Mouse (Mus musculus) lung, postnatal 25 days (tissue): ENCODE results near the gene Clasp1.

Source experiments
- DNase-seq: peaks from one replicate; pipeline ENCODE4 v3.0.0; 2022; ENCODE audit warnings: low spot score

Clasp1 gene

DNA sequence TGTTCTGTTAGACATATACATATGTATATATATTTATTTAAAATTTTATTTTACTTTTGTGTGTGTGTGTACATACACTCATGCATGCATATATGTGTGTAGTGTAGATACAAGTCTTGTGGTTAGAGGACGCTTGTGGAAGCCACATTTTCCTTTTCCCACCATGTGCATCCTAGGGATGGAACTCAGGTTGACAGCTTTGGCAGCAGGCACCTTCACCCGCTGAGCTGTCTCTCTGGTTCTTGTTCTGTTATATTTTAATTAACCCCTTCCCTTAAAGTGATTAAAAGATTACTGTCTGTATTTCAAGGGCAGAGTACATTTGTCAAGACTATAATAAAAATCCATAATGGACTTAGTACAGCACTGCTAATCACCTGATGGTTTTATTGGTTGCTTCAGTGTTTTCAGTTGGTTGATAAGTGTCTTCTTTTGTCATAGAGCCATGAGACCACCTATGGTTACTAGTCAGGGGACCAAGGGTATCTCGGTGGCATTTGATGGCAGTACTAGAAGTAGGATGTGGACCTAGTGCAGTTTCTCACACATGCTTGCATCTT lies 62.1 kb downstream of the Clasp1 start:
- no peak for DNase-seq

GRCm38 (mm10) chr1:118453577-118453976 lies 64.7 kb downstream of the Clasp1 start:
- peak; percentile 27 for DNase-seq

GRCm38 (mm10) chr1:118454817-118455216 lies 66.0 kb downstream of the Clasp1 start:
- DNase-seq, result no peak

GRCm38 (mm10) chr1:118457256-118457882 lies 68.5 kb downstream of the Clasp1 start:
- DNase-seq, result no peak

DNA sequence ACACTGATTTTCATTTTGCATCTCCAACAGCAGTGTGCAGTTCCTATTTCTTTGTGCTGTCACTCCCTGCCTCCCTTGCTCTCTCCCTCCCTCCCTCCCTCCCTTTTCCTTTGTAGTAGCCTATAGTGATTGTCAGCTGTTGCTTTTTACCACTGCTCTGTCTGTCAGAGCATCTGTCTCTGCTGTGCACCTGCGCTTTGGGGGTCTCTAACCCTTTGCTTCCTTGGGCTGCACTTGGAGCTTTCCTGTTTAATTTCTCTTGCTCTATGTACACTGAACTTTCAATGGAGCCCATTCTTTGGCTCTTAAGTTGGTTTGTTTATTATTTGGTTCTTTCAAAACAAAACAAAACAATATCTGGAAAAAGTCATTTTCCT lies 69.0 kb downstream of the Clasp1 start:
- DNase-seq, result no peak

GRCm38 (mm10) chr1:118458279-118458678 lies 69.4 kb downstream of the Clasp1 start:
- DNase-seq, result no peak

DNA sequence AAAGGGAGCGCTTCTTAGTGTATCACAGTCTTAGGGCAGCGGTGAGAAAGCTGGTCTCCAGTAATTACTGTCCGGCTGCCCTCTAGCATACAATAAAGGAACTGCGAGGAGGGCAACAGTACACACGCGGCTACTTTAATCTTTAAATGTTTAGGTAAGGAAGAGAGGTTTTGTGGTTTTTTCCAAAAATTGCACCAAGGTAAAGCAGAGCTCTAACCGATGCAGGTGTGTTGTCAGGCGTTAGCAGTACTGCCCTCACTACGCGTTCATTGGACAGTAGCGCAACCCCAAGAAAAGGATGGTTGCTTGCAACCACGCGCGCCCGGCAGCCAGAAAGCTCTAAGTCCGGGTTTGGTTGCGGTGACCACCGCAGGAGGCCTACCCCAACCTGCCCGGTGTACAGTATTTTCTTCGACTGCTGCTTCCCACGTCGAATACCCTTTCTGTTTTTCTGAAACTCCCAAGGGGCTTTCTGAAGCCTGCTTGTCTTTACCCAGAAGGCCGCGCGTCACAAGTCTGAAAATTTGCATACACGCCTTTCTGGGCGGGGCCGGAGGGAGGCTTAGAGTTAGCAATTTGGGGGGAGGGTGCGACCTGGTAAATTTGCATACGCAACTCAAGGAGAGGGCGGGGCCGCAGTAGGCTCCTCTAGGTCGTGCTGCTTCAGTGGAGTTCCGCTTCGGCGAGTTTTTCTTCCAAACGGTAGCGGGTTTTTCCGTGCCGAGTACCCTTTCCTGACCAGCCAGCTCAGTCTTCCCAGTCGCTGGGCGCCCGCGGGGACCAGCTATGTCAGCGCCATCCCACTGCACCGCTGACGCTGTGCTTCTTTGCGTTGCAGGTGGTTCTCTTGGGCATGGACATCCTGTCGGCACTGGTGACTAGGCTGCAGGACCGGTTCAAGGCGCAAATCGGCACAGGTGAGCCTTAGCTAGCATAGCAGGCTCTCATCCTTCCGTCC lies 70.4 kb downstream of the Clasp1 start:
- peak; percentile 95 for DNase-seq

DNA sequence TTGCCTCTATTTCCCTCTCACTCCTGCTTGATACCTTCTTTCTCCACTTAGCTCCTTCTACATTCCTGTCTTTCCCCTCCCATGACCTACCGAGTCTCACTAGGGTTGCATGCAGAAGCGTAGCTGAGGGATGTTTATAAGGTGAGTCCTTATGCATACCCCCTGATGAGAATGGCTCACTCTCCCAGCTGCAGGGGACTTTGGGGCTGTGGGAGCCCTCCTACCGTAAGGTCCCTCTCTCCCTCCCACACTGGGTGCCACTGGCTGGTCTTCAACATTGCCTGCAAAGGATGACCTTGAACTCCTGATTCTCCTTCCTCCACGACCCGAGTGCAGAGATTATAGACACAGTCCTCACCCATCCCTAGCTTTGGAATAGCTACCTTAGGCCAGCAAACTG lies 71.9 kb downstream of the Clasp1 start:
- DNase-seq, result no peak

DNA sequence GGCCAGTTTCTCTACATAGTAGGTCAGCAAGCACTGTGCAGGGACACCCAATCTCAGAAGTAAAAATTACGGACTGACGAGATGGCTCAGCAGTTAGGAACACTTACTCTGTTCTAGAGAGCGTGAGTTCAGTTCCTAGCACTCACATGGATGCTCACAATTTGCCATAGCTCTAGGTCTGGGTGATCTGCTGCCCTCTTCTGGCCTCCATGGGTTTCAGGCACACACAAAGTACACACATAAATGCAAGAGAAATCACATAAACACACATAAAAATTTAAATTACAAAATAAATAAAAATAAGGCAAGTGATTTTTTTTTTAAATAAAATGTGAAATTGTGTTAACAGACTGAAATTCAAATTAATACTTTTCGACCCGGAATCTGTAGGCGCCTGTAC lies 77.2 kb downstream of the Clasp1 start:
- no peak for DNase-seq

GRCm38 (mm10) chr1:118472386-118472785 lies 83.5 kb downstream of the Clasp1 start:
- no peak for DNase-seq

DNA sequence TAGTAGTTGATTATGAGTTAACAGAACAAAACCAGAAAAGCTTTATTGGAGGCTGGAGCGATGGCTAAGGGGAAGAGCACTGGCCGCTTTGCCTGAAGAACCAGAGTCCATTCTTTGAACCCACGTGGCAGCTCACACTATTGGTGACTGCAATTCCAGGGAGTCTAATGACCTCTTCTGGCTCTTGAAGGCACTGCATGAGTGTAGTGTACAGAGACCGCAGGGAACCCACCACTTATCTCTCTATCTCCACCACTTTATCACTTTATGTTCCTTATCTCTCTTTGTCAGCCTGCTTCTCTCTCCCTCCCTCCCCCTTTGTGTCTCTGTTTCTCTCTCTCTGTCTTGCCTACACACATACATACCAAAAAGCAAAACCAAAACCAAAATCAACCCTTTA lies 88.1 kb downstream of the Clasp1 start:
- peak; percentile 57 for DNase-seq

GRCm38 (mm10) chr1:118479246-118479645 lies 90.4 kb downstream of the Clasp1 start:
- DNase-seq, result no peak

GRCm38 (mm10) chr1:118480484-118481364 lies 91.9 kb downstream of the Clasp1 start:
- no peak for DNase-seq

- peak; percentile 50 for DNase-seq
These were observed 92.5 kb downstream of the Clasp1 start for GRCm38 (mm10) chr1:118481365-118481702.

DNA sequence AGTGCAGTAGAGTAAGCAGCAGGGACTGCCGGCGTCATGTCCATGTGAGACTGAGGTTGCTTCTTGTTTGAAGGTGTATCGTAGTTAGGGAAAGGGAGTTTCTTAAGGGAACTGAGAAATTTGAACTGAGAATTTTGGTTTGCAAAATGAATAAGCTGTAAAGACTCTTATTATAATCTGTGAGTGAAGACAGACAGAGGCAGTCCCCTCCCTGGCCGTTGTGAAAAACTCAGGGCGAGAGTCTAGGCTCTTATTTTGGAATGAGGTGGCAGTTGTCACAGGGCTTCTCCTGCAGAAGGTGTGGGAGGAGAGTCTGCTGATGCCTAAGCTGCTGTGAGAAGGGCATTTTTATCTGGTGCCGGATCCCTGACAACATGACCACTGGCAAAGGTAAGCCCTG lies 92.8 kb downstream of the Clasp1 start:
- DNase-seq, result no peak

- DNase-seq, result no peak
These were observed 93.6 kb downstream of the Clasp1 start for GRCm38 (mm10) chr1:118482285-118483019.

- DNase-seq, result no peak
These were observed 94.7 kb downstream of the Clasp1 start for GRCm38 (mm10) chr1:118483504-118484096.

DNA sequence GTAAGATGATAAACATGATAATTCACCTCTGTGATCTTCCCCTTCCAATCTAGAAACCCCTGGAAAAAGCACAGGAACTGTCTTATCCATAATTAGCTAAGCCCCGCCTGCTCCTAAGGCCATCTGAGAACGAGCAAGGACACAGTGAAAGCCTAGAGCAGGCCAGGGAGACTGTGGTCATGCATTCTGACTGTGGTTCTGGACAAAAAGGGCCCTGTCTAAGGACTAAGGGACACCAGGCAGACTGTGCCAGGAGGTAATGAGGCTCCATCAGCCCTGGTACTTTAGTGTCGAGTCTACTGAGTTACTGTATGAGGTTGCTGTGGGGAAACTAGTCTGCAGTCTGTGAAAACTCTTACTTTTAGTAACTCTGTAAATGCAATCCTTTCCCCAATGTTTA lies 96.7 kb downstream of the Clasp1 start:
- DNase-seq, result no peak

- DNase-seq, result no peak
These were observed 97.2 kb downstream of the Clasp1 start for GRCm38 (mm10) chr1:118486021-118486420.

DNA sequence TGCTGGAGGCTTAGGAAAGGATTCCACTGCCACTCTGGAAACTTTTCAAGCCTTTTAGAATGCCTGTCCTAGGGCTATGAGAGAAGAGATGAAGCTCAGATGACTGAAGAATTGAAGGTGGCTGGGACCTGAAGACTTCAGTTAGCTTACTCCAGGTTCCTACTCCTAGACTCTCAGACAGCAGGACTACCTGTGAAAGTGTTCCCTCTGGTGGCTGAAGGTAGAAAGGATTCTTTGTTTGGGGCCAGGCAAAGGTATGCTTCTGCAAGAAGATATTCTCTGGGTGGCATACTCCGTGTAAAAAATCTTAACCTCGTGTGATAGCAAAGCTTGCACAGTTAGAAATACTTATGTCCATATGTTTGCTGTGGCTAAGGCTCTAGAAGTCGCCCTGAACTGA lies 104.0 kb downstream of the Clasp1 start:
- DNase-seq, result no peak

DNA sequence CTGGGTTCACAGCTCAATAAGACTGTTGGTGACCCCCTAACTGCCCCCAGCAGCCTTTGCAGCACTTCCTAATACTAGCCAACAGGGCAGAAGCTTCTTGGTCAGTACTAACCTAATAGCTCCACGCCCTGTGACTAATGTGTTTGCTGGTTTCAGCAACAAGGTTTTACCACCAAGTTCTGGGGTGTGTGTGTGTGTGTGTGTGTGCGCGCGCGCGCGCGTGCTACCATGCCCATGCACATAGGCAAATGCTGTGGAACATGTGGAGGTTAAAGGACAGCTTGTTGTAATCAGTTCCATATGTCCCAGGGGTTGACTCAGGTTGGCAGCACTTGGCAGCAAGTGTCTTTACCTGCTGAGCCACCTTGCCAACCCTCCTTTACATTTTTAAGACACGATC lies 105.7 kb downstream of the Clasp1 start:
- no peak for DNase-seq
